Mouse (Mus musculus) C2C12 (cell line): ENCODE results near the gene Pcbp2.

Experiments used
- CEBPB ChIP-seq: IDR thresholded peaks from one replicate; pipeline ENCODE4 v1.6.1; 2011; ENCODE audit warnings: low read depth, mild to moderate bottlenecking, control low read depth, moderate library complexity
- CTCF ChIP-seq: IDR thresholded peaks from one replicate; pipeline ENCODE4 v1.5.1; 2011; ENCODE audit not compliant: control insufficient read depth, insufficient read depth, insufficient read length
- FOSL1 ChIP-seq: IDR thresholded peaks from one replicate; pipeline ENCODE4 v1.8.0; 2011; ENCODE audit warnings: mild to moderate bottlenecking, low read length; ENCODE audit not compliant: poor library complexity, insufficient read depth, severe bottlenecking
- MAX ChIP-seq: IDR thresholded peaks from one replicate; pipeline ENCODE4 v1.6.1; 2011; ENCODE audit warnings: mild to moderate bottlenecking, control low read depth
- MYOD1 ChIP-seq: IDR thresholded peaks from one replicate; pipeline ENCODE4 v1.6.1; 2011; ENCODE audit warnings: low read depth; ENCODE audit not compliant: control insufficient read depth, insufficient read length
- USF1 ChIP-seq: IDR thresholded peaks from one replicate; pipeline ENCODE4 v1.6.1; 2011; ENCODE audit warnings: low read depth, mild to moderate bottlenecking, control low read depth, moderate library complexity

DNA sequence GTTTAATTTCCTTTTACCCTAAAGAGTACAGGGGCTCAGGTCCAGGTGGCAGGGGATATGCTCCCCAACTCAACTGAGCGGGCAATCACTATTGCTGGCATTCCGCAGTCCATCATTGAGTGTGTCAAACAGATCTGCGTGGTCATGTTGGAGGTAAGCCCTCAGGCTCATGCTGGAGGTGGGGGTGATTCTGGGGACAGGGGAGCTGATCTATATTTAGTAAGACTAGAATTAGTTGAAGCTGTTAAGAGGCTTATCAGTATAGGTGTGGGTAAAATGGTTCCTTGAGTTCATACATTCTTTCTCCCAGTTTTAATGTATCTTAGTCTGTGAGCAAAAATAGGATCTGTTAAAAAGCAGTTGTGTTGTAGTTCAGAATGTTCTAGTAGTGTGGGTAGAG, 12.8 kb downstream of the Pcbp2 start:
- TF ChIP-seq MYOD1 = no peak
- TF ChIP-seq CTCF = no peak
- no peak for TF ChIP-seq MAX
- TF ChIP-seq USF1 = no peak
- TF ChIP-seq FOSL1 = no peak
- no peak for TF ChIP-seq CEBPB
